Mouse (Mus musculus) brain, embryonic 14.5 days (tissue): ENCODE data around the gene Dpf3.

Experiments used
- CTCF ChIP-seq: fragments of 200-500 bp; IDR thresholded peaks from 2 replicates; pipeline ENCODE4 v1.5.1; 2012; ENCODE audit warnings: inconsistent platforms, mild to moderate bottlenecking, moderate library complexity, borderline replicate concordance; ENCODE audit not compliant: insufficient read depth, insufficient read length; ENCODE audit errors: extremely low read depth
- POLR2A ChIP-seq: fragments of 200-500 bp; IDR thresholded peaks from 2 replicates; pipeline ENCODE4 v1.6.1; 2012; ENCODE audit warnings: mild to moderate bottlenecking, inconsistent platforms, borderline replicate concordance; ENCODE audit not compliant: poor library complexity, insufficient read depth, insufficient read length, severe bottlenecking; ENCODE audit errors: extremely low read depth

DNA sequence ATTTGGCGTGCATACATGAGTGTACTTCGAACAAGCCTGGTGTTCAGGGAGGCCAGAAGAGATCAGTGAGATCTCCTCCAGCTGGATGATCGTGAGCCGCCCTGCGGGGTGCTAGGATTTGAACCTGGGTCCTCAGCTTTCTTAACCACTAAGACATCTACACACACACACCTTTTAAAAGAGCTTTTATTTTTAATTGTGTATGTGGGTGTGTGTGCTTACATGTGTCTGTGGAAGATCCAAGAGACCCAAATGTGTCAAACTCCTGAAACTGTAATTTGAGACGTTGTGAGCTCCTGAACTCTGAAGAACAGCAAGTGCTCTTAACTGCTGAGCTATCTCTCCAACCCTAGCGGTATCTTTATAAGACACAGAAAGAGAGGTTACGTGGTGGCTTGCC is 33.6 kb upstream of the Dpf3 start:
- TF ChIP-seq CTCF (no peak), POLR2A (no peak)
